Mouse (Mus musculus): ENCODE data around the gene Ppih. TPM values are rescaled to one million over a fixed set of nuclear protein-coding genes. Genes with fewer than 3 reads are reported as not detected.
A peak's percentile ranks its signal among the peaks of the same experiment; 100 is the strongest.

The Ppih gene
- polyA plus RNA-seq, 1 experiment from 2014 or later = 42.4 TPM

GRCm38 (mm10) chr4:119254012-119254618 is 66.2 kb downstream of the Ppih start:
- 0 out of 2 replicates have a peak overlapping the region, but pooled peaks have one; percentile 5 for H3K27ac ChIP-seq (ENCODE audit: low read depth, low read length)
- 0 out of 2 replicates have a peak overlapping the region, but pooled peaks have one; percentile 13 for H3K9ac ChIP-seq (ENCODE audit: low read depth, low read length)
- no peaks in the 10 kb centered on the region for H3K36me3 ChIP-seq (ENCODE audit: control insufficient read depth, insufficient read depth, low read length)
- no peaks in the 10 kb centered on the region for H3K9me3 ChIP-seq (ENCODE audit: control insufficient read depth, low read length)
- no peaks in the 10 kb centered on the region for H3K27me3 ChIP-seq (replicated peaks; ENCODE audit: control insufficient read depth, insufficient read depth, low read length)
- ATAC-seq = peak; percentile 73
- WGBS = 23% methylated on average over 9 of the region's 9 CpGs
- no peak overlapping the region for H3K4me3 ChIP-seq (ENCODE audit: low read length)
- no peak overlapping the region for H3K4me2 ChIP-seq (ENCODE audit: low read length)
- H3K4me1 ChIP-seq (ENCODE audit: control insufficient read depth, insufficient read depth, low read depth, low read length) = peaks cover 15% of the 10 kb centered on the region

- Histone ChIP-seq H3K4me3 (ENCODE audit: low read length) (no peak overlapping the region), H3K9me3 (ENCODE audit: control insufficient read depth, low read length) (no peaks in the 10 kb centered on the region), H3K4me2 (ENCODE audit: low read length) (no peak overlapping the region), H3K36me3 (ENCODE audit: control insufficient read depth, insufficient read depth, low read length) (no peaks in the 10 kb centered on the region; the same call in 1 of the 2 replicates), H3K4me1 (ENCODE audit: control insufficient read depth, insufficient read depth, low read depth, low read length) (peaks cover 20% of the 10 kb centered on the region), H3K27ac (ENCODE audit: low read depth, low read length) (no peak overlapping the region), H3K9ac (ENCODE audit: low read depth, low read length) (no peak overlapping the region), H3K27me3 (replicated peaks; ENCODE audit: control insufficient read depth, insufficient read depth, low read length) (no peaks in the 10 kb centered on the region)
- no peak for ATAC-seq
- 71% methylated on average over 7 of the region's 7 CpGs for WGBS
Observed at GRCm38 (mm10) chr4:119252025-119252808, 68.1 kb downstream of the Ppih start.

Other genes starting within 250 kb of the Ppih start
- gene Slc2a1, start 211.8 kb downstream of the Ppih start, polyA plus RNA-seq (2015; fragmentation: Nextera tagmentation; extraction: Ambion mirVana) = 100 and 106 TPM in 2 replicates
- gene Zfp691, start 146.4 kb downstream of the Ppih start, polyA plus RNA-seq (2015; fragmentation: Nextera tagmentation; extraction: Ambion mirVana) = 2.9 and 5.6 TPM in 2 replicates
- gene Ermap, start 130.5 kb downstream of the Ppih start, polyA plus RNA-seq (2015; fragmentation: Nextera tagmentation; extraction: Ambion mirVana) = 0.33 and 0.70 TPM in 2 replicates
- gene Svbp, start 125.2 kb downstream of the Ppih start, polyA plus RNA-seq (2015; fragmentation: Nextera tagmentation; extraction: Ambion mirVana) = 197 and 201 TPM in 2 replicates
- 0.20 and 0.46 TPM in 2 replicates for gene Tmem269, start 102.3 kb downstream of the Ppih start, polyA plus RNA-seq (2015; fragmentation: Nextera tagmentation; extraction: Ambion mirVana)
- gene AU022252, start 87.8 kb downstream of the Ppih start, polyA plus RNA-seq (2015; fragmentation: Nextera tagmentation; extraction: Ambion mirVana) = 23.3 and 24.5 TPM in 2 replicates
- gene P3h1, start 87.6 kb downstream of the Ppih start, polyA plus RNA-seq (2015; fragmentation: Nextera tagmentation; extraction: Ambion mirVana) = 8.3 and 11.3 TPM in 2 replicates
- gene Cldn19, start 65.1 kb downstream of the Ppih start, polyA plus RNA-seq (2015; fragmentation: Nextera tagmentation; extraction: Ambion mirVana) = 0.81 and 1.1 TPM in 2 replicates
- gene Ybx1, start 25.9 kb downstream of the Ppih start, polyA plus RNA-seq (2015; fragmentation: Nextera tagmentation; extraction: Ambion mirVana) = 710 and 718 TPM in 2 replicates
- 18.8 and 20.0 TPM in 2 replicates for gene Ccdc30, start 95.0 kb upstream of the Ppih start, polyA plus RNA-seq (2015; fragmentation: Nextera tagmentation; extraction: Ambion mirVana)
- 22.2 and 27.3 TPM in 2 replicates for gene Ppcs, start 101.9 kb upstream of the Ppih start, polyA plus RNA-seq (2015; fragmentation: Nextera tagmentation; extraction: Ambion mirVana)
- gene Zmynd12, start 102.3 kb upstream of the Ppih start, polyA plus RNA-seq (2015; fragmentation: Nextera tagmentation; extraction: Ambion mirVana) = 0.63 and 0.89 TPM in 2 replicates
- 28.2 and 30.3 TPM in 2 replicates for gene Rimkla, start 172.1 kb upstream of the Ppih start, polyA plus RNA-seq (2015; fragmentation: Nextera tagmentation; extraction: Ambion mirVana)
- 25.7 and 32.6 TPM in 2 replicates for gene Foxj3, start 216.5 kb upstream of the Ppih start, polyA plus RNA-seq (2015; fragmentation: Nextera tagmentation; extraction: Ambion mirVana)
- gene Frg2f1, start 219.0 kb upstream of the Ppih start, polyA plus RNA-seq (2015; fragmentation: Nextera tagmentation; extraction: Ambion mirVana) = 9.3 and 11.4 TPM in 2 replicates

Measured in hindbrain, embryonic 16.5 days (tissue).